ENCODE assay signal across 22 mouse cellular contexts in the genomic region with DNA sequence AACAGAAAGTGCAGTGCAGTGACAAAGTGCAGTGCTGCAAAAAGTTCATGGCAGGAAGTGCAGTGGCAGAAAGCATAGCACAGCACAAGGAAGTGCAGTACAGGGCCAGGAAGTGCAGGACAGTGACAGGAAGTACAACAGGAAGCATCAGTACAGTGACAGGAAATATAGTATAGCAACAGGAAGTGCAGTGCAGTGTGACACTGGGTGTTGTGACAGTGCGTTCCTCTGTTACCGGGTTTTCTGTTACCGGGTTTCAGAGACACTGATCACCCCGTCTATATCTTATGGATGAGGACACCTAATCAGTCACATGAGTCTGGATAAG. TPM values are rescaled to one million over a fixed set of nuclear protein-coding genes. Genes with fewer than 3 reads are reported as not detected.
A peak's percentile ranks its signal among the peaks of the same experiment; 100 is the strongest.
DNase-seq lines count a peak whose midpoint lies in the region; ATAC-seq and TF ChIP-seq lines count a peak whose summit lies in the region.
"Had no signal": no experiment of that assay in that cellular context is flagged by ENCODE, and none has a peak within 500 bp of the region (broad histone marks: within the 10 kb centered on the region; RNA-seq: fewer than 3 reads in every experiment).

No protein-coding gene starts in this region.

- H3K9me3 ChIP-seq in hindbrain, postnatal 0 days (ENCODE audit: low read length): no peaks in the 10 kb centered on the region
- no peaks in the 10 kb centered on the region for H3K9me3 ChIP-seq in hindbrain, embryonic 16.5 days (ENCODE audit: control insufficient read depth, low read length)
- peaks cover 4% of the 10 kb centered on the region for H3K9me3 ChIP-seq in lung, embryonic 15.5 days
- H3K9me3 ChIP-seq in hindbrain, embryonic 13.5 days: no peaks in the 10 kb centered on the region
- H3K9me3 ChIP-seq: embryonic facial prominence, embryonic 15.5 days; forebrain, embryonic 13.5 days had no signal

- TF ChIP-seq CTCF in hindbrain, postnatal 0 days (IDR thresholded peaks at IDR 0.05; ENCODE audit: low read depth): no peak
- no peak for TF ChIP-seq CTCF in small intestine, adult 2 months (IDR thresholded peaks at IDR 0.05; ENCODE audit: extremely low read depth, insufficient read length, insufficient replicate concordance, low read depth, low read length)

- H3K27me3 ChIP-seq in hindbrain, postnatal 0 days (ENCODE audit: insufficient read depth, low read length): no peaks in the 10 kb centered on the region
- H3K27me3 ChIP-seq in hindbrain, embryonic 16.5 days (replicated peaks; ENCODE audit: control insufficient read depth, insufficient read depth, low read length): no peaks in the 10 kb centered on the region
- no peaks in the 10 kb centered on the region for H3K27me3 ChIP-seq in lung, embryonic 15.5 days
- H3K27me3 ChIP-seq in small intestine, adult 2 months (ENCODE audit: control insufficient read depth, insufficient read depth, low read length): no peaks in the 10 kb centered on the region
- H3K27me3 ChIP-seq in hindbrain, embryonic 13.5 days: no peaks in the 10 kb centered on the region
- H3K27me3 ChIP-seq: embryonic facial prominence, embryonic 15.5 days; forebrain, embryonic 13.5 days; heart, embryonic 13.5 days; liver, embryonic 13.5 days; midbrain, embryonic 12.5 days; Patski had no signal

- no peak for DNase-seq in hindbrain, postnatal 0 days (ENCODE audit: low spot score)
- no peak for DNase-seq in lung, postnatal 4 days
- DNase-seq in cerebellum, adult 11 months: no peak
- DNase-seq: adrenal gland, postnatal 36 days; cerebellum, adult 9-11 months; embryo, embryonic 11 days; heart, adult 11 months; kidney, adult 8-10 months; left cerebral cortex, postnatal 4 days; liver, embryonic 13.5 days; lung, postnatal 10 days; right cerebral cortex, postnatal 4 days had no signal

- 94% methylated on average over 4 of the region's 4 CpGs for WGBS in hindbrain, postnatal 0 days
- WGBS in hindbrain, embryonic 16.5 days: 98% methylated on average over 4 of the region's 4 CpGs
- 96% methylated on average over 4 of the region's 4 CpGs for WGBS in lung, embryonic 15.5 days
- 96% methylated on average over 4 of the region's 4 CpGs for WGBS in small intestine, adult 2 months
- WGBS in hindbrain, embryonic 13.5 days: over 99% methylated on average over 4 of the region's 4 CpGs

- no peaks in the 10 kb centered on the region for H3K4me1 ChIP-seq in hindbrain, postnatal 0 days (ENCODE audit: insufficient read depth, low read length)
- no peaks in the 10 kb centered on the region for H3K4me1 ChIP-seq in hindbrain, embryonic 16.5 days (ENCODE audit: control insufficient read depth, insufficient read depth, low read depth, low read length)
- no peaks in the 10 kb centered on the region for H3K4me1 ChIP-seq in lung, embryonic 15.5 days
- no peaks in the 10 kb centered on the region for H3K4me1 ChIP-seq in small intestine, adult 2 months (ENCODE audit: control insufficient read depth, insufficient read depth, insufficient read length, low read length)
- H3K4me1 ChIP-seq in hindbrain, embryonic 13.5 days (replicated peaks): no peaks in the 10 kb centered on the region
- H3K4me1 ChIP-seq: embryonic facial prominence, embryonic 15.5 days; forebrain, embryonic 13.5 days; liver, embryonic 13.5 days; midbrain, embryonic 12.5 days had no signal

- no peak for TF ChIP-seq POLR2A in small intestine, adult 2 months (IDR thresholded peaks at IDR 0.05; ENCODE audit: low read depth, low read length)

- peak; percentile 32; the same call in 1 of the 2 replicates for ATAC-seq in hindbrain, postnatal 0 days
- ATAC-seq in hindbrain, embryonic 16.5 days: no peak
- ATAC-seq in lung, embryonic 15.5 days (ENCODE audit: borderline replicate concordance, extremely low read depth, low FRiP score, low TSS enrichment): 0 out of 2 replicates have a peak, but pooled peaks have one; percentile 5
- peak; percentile 40 for ATAC-seq in granulocyte monocyte progenitor cell, adult 5-6 weeks (replicated peaks; ENCODE audit: poor library complexity, severe bottlenecking)
- ATAC-seq in hindbrain, embryonic 13.5 days (ENCODE audit: low FRiP score): no peak
- ATAC-seq: forebrain, embryonic 13.5 days; Patski had no signal

- H3K36me3 ChIP-seq in hindbrain, postnatal 0 days (ENCODE audit: insufficient read depth, low read length): no peaks in the 10 kb centered on the region
- 0 out of 2 replicates have a peak, but pooled peaks cover 2% of the 10 kb centered on the region for H3K36me3 ChIP-seq in hindbrain, embryonic 16.5 days (ENCODE audit: control insufficient read depth, insufficient read depth, low read length)
- H3K36me3 ChIP-seq in lung, embryonic 15.5 days: peaks cover 3% of the 10 kb centered on the region; the same call in 1 of the 2 replicates
- peaks cover 4% of the 10 kb centered on the region for H3K36me3 ChIP-seq in small intestine, adult 2 months (ENCODE audit: control insufficient read depth, insufficient read depth, low read length)
- no peaks in the 10 kb centered on the region; the same call in 1 of the 2 replicates for H3K36me3 ChIP-seq in hindbrain, embryonic 13.5 days
- H3K36me3 ChIP-seq: midbrain, embryonic 12.5 days had no signal

- no peak overlapping the region for H3K4me3 ChIP-seq in hindbrain, postnatal 0 days (ENCODE audit: low read length)
- H3K4me3 ChIP-seq in hindbrain, embryonic 16.5 days (ENCODE audit: low read length): no peak overlapping the region
- no peak overlapping the region for H3K4me3 ChIP-seq in lung, embryonic 15.5 days
- no peak overlapping the region for H3K4me3 ChIP-seq in small intestine, adult 2 months (ENCODE audit: low read depth, low read length)
- no peak overlapping the region for H3K4me3 ChIP-seq in hindbrain, embryonic 13.5 days
- H3K4me3 ChIP-seq: embryonic facial prominence, embryonic 15.5 days; forebrain, embryonic 13.5 days; heart, embryonic 13.5 days; liver, embryonic 13.5 days; midbrain, embryonic 12.5 days had no signal

- no peak overlapping the region for H3K4me2 ChIP-seq in hindbrain, postnatal 0 days (ENCODE audit: low read depth, low read length)
- no peak overlapping the region for H3K4me2 ChIP-seq in hindbrain, embryonic 16.5 days (ENCODE audit: low read length)
- H3K4me2 ChIP-seq in lung, embryonic 15.5 days: no peak overlapping the region
- H3K4me2 ChIP-seq in hindbrain, embryonic 13.5 days: no peak overlapping the region
- H3K4me2 ChIP-seq: embryonic facial prominence, embryonic 15.5 days; forebrain, embryonic 13.5 days; heart, embryonic 13.5 days; liver, embryonic 13.5 days; midbrain, embryonic 12.5 days had no signal

- H3K27ac ChIP-seq in hindbrain, postnatal 0 days: no peak overlapping the region
- H3K27ac ChIP-seq in hindbrain, embryonic 16.5 days (ENCODE audit: low read depth, low read length): no peak overlapping the region
- no peak overlapping the region for H3K27ac ChIP-seq in lung, embryonic 15.5 days
- H3K27ac ChIP-seq in small intestine, adult 2 months (ENCODE audit: insufficient read depth, low read depth, low read length): peak overlapping the region; percentile 2; the same call in 1 of the 2 replicates
- H3K27ac ChIP-seq in hindbrain, embryonic 13.5 days: no peak overlapping the region
- H3K27ac ChIP-seq: embryonic facial prominence, embryonic 15.5 days; forebrain, embryonic 13.5 days; heart, embryonic 13.5 days; liver, embryonic 13.5 days; midbrain, embryonic 12.5 days had no signal

- no peak overlapping the region for H3K9ac ChIP-seq in hindbrain, postnatal 0 days (replicated peaks; ENCODE audit: low read length)
- H3K9ac ChIP-seq in hindbrain, embryonic 16.5 days (ENCODE audit: low read depth, low read length): no peak overlapping the region
- no peak overlapping the region for H3K9ac ChIP-seq in lung, embryonic 15.5 days
- no peak overlapping the region for H3K9ac ChIP-seq in hindbrain, embryonic 13.5 days
- H3K9ac ChIP-seq: embryonic facial prominence, embryonic 15.5 days; forebrain, embryonic 13.5 days; heart, embryonic 13.5 days; liver, embryonic 13.5 days; midbrain, embryonic 12.5 days had no signal

RNA-seq across cellular contexts. Expression of gene Atrnl1, which starts 38.1 kb away (rescaled TPM):
- 46.0 and 51.5 TPM in 2 replicates for total RNA-seq in hindbrain, postnatal 0 days (2014; rRNA removed)
- 3.7 and 4.4 TPM in 2 replicates for polyA plus RNA-seq in hindbrain, postnatal 0 days (2015; fragmentation: Nextera tagmentation; extraction: Ambion mirVana)
- 5.3 and 6.5 TPM in 2 replicates for polyA plus RNA-seq in hindbrain, embryonic 16.5 days (2015; fragmentation: Nextera tagmentation; extraction: Ambion mirVana)
- polyA plus RNA-seq in lung, embryonic 15.5 days (2015; fragmentation: Nextera tagmentation; extraction: Ambion mirVana): 5.3 and 5.6 TPM in 2 replicates
- total RNA-seq in granulocyte monocyte progenitor cell, adult 5-6 weeks (2014; fragmentation: Nextera tagmentation): 13.7 and 15.7 TPM in 2 replicates
- total RNA-seq in granulocyte monocyte progenitor cell, adult 5-6 weeks (2017): 15.8 and 17.6 TPM in 2 replicates
- polyA plus RNA-seq in small intestine, adult 2 months (2012; rRNA removed): 3.8 and 9.0 TPM in 2 replicates
- polyA plus RNA-seq in hindbrain, embryonic 13.5 days (2015; fragmentation: Nextera tagmentation; extraction: Ambion mirVana): 7.6 and 7.9 TPM in 2 replicates

Comparison
In these comparisons a context has a peak if more than half of its experiments do, and no peak if none do; other contexts are left out.
1. ATAC-seq: peak in hindbrain, postnatal 0 days (single experiment), lung, embryonic 15.5 days (single experiment) and granulocyte monocyte progenitor cell, adult 5-6 weeks (single experiment); none in hindbrain, embryonic 16.5 days (single experiment) and hindbrain, embryonic 13.5 days (single experiment).